Mouse (Mus musculus): ENCODE results near the gene Cda. TPM values are rescaled to one million over a fixed set of nuclear protein-coding genes. Genes with fewer than 3 reads are reported as not detected.

Gene Cda
- polyA plus RNA-seq, 1 experiment, result 0.24 TPM

GRCm38 (mm10) chr4:138370996-138371516 is 3.3 kb upstream of the Cda start:
- H3K4me3 ChIP-seq (ENCODE audit: control insufficient read depth, insufficient read depth, low read length), result no peak overlapping the region
- H3K4me1 ChIP-seq (replicated peaks; ENCODE audit: control insufficient read depth, insufficient read depth, low read length), result no peaks in the 10 kb centered on the region
- no peak for DNase-seq
- peaks cover 4% of the 10 kb centered on the region; the same call in 1 of the 2 replicates for H3K27me3 ChIP-seq (ENCODE audit: control insufficient read depth, insufficient read depth, low read length)
- WGBS, result 95% methylated on average over 5 of the region's 5 CpGs
- TF ChIP-seq POLR2A (IDR thresholded peaks at IDR 0.05; ENCODE audit: control insufficient read depth, extremely low read depth, insufficient read depth, low read length, poor library complexity), result no peak
- no peak overlapping the region for H3K27ac ChIP-seq (ENCODE audit: control insufficient read depth, insufficient read depth, low read length)
- H3K36me3 ChIP-seq (ENCODE audit: control insufficient read depth, insufficient read depth, low read length), result no peaks in the 10 kb centered on the region

- no peak overlapping the region for H3K27ac ChIP-seq (ENCODE audit: control insufficient read depth, insufficient read depth, low read length)
- H3K36me3 ChIP-seq (ENCODE audit: control insufficient read depth, insufficient read depth, low read length), result no peaks in the 10 kb centered on the region
- TF ChIP-seq POLR2A (IDR thresholded peaks at IDR 0.05; ENCODE audit: control insufficient read depth, extremely low read depth, insufficient read depth, low read length, poor library complexity), result no peak
- no peak for TF ChIP-seq CTCF (IDR thresholded peaks at IDR 0.05; ENCODE audit: borderline replicate concordance, control insufficient read depth, extremely low read depth, insufficient read depth, low read length, poor library complexity)
- H3K4me1 ChIP-seq (replicated peaks; ENCODE audit: control insufficient read depth, insufficient read depth, low read length), result no peaks in the 10 kb centered on the region
- WGBS, result 41% methylated on average over 12 of the region's 12 CpGs
- H3K27me3 ChIP-seq (ENCODE audit: control insufficient read depth, insufficient read depth, low read length), result peaks cover 4% of the 10 kb centered on the region; the same call in 1 of the 2 replicates
- no peak for DNase-seq
- no peak overlapping the region for H3K4me3 ChIP-seq (ENCODE audit: control insufficient read depth, insufficient read depth, low read length)
Observed at GRCm38 (mm10) chr4:138368498-138369260, 887 bp upstream of the Cda start.

- WGBS, result 75% methylated on average over 2 of the region's 2 CpGs
- no peak for DNase-seq
- TF ChIP-seq POLR2A (IDR thresholded peaks at IDR 0.05; ENCODE audit: control insufficient read depth, extremely low read depth, insufficient read depth, low read length, poor library complexity) (no peak), CTCF (IDR thresholded peaks at IDR 0.05; ENCODE audit: borderline replicate concordance, control insufficient read depth, extremely low read depth, insufficient read depth, low read length, poor library complexity) (no peak)
- Histone ChIP-seq H3K27ac (ENCODE audit: control insufficient read depth, insufficient read depth, low read length) (no peak overlapping the region), H3K4me3 (ENCODE audit: control insufficient read depth, insufficient read depth, low read length) (no peak overlapping the region), H3K27me3 (ENCODE audit: control insufficient read depth, insufficient read depth, low read length) (peaks cover 4% of the 10 kb centered on the region; the same call in 1 of the 2 replicates), H3K36me3 (ENCODE audit: control insufficient read depth, insufficient read depth, low read length) (no peaks in the 10 kb centered on the region), H3K4me1 (replicated peaks; ENCODE audit: control insufficient read depth, insufficient read depth, low read length) (no peaks in the 10 kb centered on the region)
Observed at GRCm38 (mm10) chr4:138366561-138366960, 1.2 kb downstream of the Cda start.

GRCm38 (mm10) chr4:138363511-138363910 is 4.3 kb downstream of the Cda start:
- Histone ChIP-seq H3K27ac (ENCODE audit: control insufficient read depth, insufficient read depth, low read length) (no peak overlapping the region), H3K4me1 (replicated peaks; ENCODE audit: control insufficient read depth, insufficient read depth, low read length) (no peaks in the 10 kb centered on the region), H3K4me3 (ENCODE audit: control insufficient read depth, insufficient read depth, low read length) (no peak overlapping the region), H3K36me3 (ENCODE audit: control insufficient read depth, insufficient read depth, low read length) (no peaks in the 10 kb centered on the region), H3K27me3 (ENCODE audit: control insufficient read depth, insufficient read depth, low read length) (peaks cover 4% of the 10 kb centered on the region; the same call in 1 of the 2 replicates)
- no peak for DNase-seq
- 76% methylated on average over 5 of the region's 5 CpGs for WGBS
- TF ChIP-seq CTCF (IDR thresholded peaks at IDR 0.05; ENCODE audit: borderline replicate concordance, control insufficient read depth, extremely low read depth, insufficient read depth, low read length, poor library complexity), result no peak
- no peak for TF ChIP-seq POLR2A (IDR thresholded peaks at IDR 0.05; ENCODE audit: control insufficient read depth, extremely low read depth, insufficient read depth, low read length, poor library complexity)

- WGBS, result 89% methylated on average over 7 of the region's 7 CpGs
- no peak for DNase-seq
Observed at GRCm38 (mm10) chr4:138362883-138363282, 4.9 kb downstream of the Cda start.

GRCm38 (mm10) chr4:138361370-138361821 is 6.4 kb downstream of the Cda start:
- H3K27me3 ChIP-seq (ENCODE audit: control insufficient read depth, insufficient read depth, low read length), result no peaks in the 10 kb centered on the region
- no peak overlapping the region for H3K27ac ChIP-seq (ENCODE audit: control insufficient read depth, insufficient read depth, low read length)
- no peak for TF ChIP-seq CTCF (IDR thresholded peaks at IDR 0.05; ENCODE audit: borderline replicate concordance, control insufficient read depth, extremely low read depth, insufficient read depth, low read length, poor library complexity)
- TF ChIP-seq POLR2A (IDR thresholded peaks at IDR 0.05; ENCODE audit: control insufficient read depth, extremely low read depth, insufficient read depth, low read length, poor library complexity), result no peak
- 51% methylated on average over 11 of the region's 11 CpGs for WGBS
- H3K4me1 ChIP-seq (replicated peaks; ENCODE audit: control insufficient read depth, insufficient read depth, low read length), result no peaks in the 10 kb centered on the region
- H3K4me3 ChIP-seq (ENCODE audit: control insufficient read depth, insufficient read depth, low read length), result no peak overlapping the region
- no peaks in the 10 kb centered on the region for H3K36me3 ChIP-seq (ENCODE audit: control insufficient read depth, insufficient read depth, low read length)
- DNase-seq, result no peak

More at GRCm38 (mm10) chr4:138362883-138363282, 4.9 kb downstream of the Cda start:
- Histone ChIP-seq H3K4me3 (ENCODE audit: control insufficient read depth, insufficient read depth, low read length) (no peak overlapping the region), H3K27ac (ENCODE audit: control insufficient read depth, insufficient read depth, low read length) (no peak overlapping the region), H3K4me1 (replicated peaks; ENCODE audit: control insufficient read depth, insufficient read depth, low read length) (no peaks in the 10 kb centered on the region), H3K36me3 (ENCODE audit: control insufficient read depth, insufficient read depth, low read length) (no peaks in the 10 kb centered on the region), H3K27me3 (ENCODE audit: control insufficient read depth, insufficient read depth, low read length) (peaks cover 3% of the 10 kb centered on the region; the same call in 1 of the 2 replicates)
- TF ChIP-seq POLR2A (IDR thresholded peaks at IDR 0.05; ENCODE audit: control insufficient read depth, extremely low read depth, insufficient read depth, low read length, poor library complexity), result no peak
- TF ChIP-seq CTCF (IDR thresholded peaks at IDR 0.05; ENCODE audit: borderline replicate concordance, control insufficient read depth, extremely low read depth, insufficient read depth, low read length, poor library complexity), result no peak

Data from thymus, adult 2 months (tissue).